Mouse (Mus musculus) heart, embryonic 16.5 days (tissue): ENCODE results near the gene Olfr1123. TPM values are rescaled to one million over a fixed set of nuclear protein-coding genes. Genes with fewer than 3 reads are reported as not detected.

Source experiments
- ATAC-seq: fragments of 200-750 bp; cut with Nextera tagmentation; replicated peaks from 2 replicates; pipeline ENCODE4 v1.8.0; 2017; ENCODE audit warnings: moderate number of reproducible peaks; ENCODE audit not compliant: insufficient read depth, low FRiP score; ENCODE audit errors: extremely low read depth
- H3K27ac ChIP-seq: fragments of 300-500 bp; sonication (generic); 2 replicates; pipeline ENCODE4 v1.5.1; 2014; ENCODE audit warnings: mild to moderate bottlenecking, low read length, control low read depth, moderate library complexity
- H3K27me3 ChIP-seq: fragments of 300-500 bp; sonication (generic); 2 replicates; pipeline ENCODE4 v1.6.1; 2014; ENCODE audit warnings: low read length, mixed read lengths; ENCODE audit not compliant: control insufficient read depth, insufficient read depth
- H3K36me3 ChIP-seq: fragments of 300-500 bp; sonication (generic); 2 replicates; pipeline ENCODE4 v1.6.1; 2014; ENCODE audit not compliant: control insufficient read depth, insufficient read depth
- H3K4me1 ChIP-seq: fragments of 300-500 bp; sonication (generic); 2 replicates; pipeline ENCODE4 v1.6.1; 2014; ENCODE audit warnings: low read length, mixed read lengths; ENCODE audit not compliant: control insufficient read depth, insufficient read depth
- H3K4me2 ChIP-seq: fragments of 300-500 bp; sonication (generic); 2 replicates; pipeline ENCODE4 v1.6.1; 2014; ENCODE audit warnings: low read depth, mild to moderate bottlenecking, control low read depth, low read length
- H3K4me3 ChIP-seq: fragments of 300-500 bp; sonication (generic); 2 replicates; pipeline ENCODE4 v1.5.1; 2014; ENCODE audit warnings: mild to moderate bottlenecking, control low read depth, low read length
- H3K9ac ChIP-seq: fragments of 300-500 bp; sonication (generic); 2 replicates; pipeline ENCODE4 v1.6.1; 2014; ENCODE audit warnings: low read length, control low read depth
- H3K9me3 ChIP-seq: fragments of 300-500 bp; sonication (generic); replicated peaks from 2 replicates; pipeline ENCODE4 v1.6.1; 2016; ENCODE audit warnings: low read length; ENCODE audit not compliant: control insufficient read depth
- WGBS: fragments of 180-500 bp; shearing (Covaris S2); extraction: QIAGEN DNeasy Blood & Tissue Kit; methylation state at CpG from one replicate; pipeline ENCODE4 v1.1.7; 2014; 5-methylcytosine and 5-hydroxymethylcytosine counted together
- polyA plus RNA-seq: library from polyadenylated mRNA; unstranded; fragments of >200 nt; fragmentation: Nextera tagmentation; extraction: Ambion mirVana; gene quantifications from 2 replicates; pipeline ENCODE4 v1.2.1, GENCODE M21; 2015

The Olfr1123 gene
- polyA plus RNA-seq, 1 experiment from 2014 or later: not detected

DNA sequence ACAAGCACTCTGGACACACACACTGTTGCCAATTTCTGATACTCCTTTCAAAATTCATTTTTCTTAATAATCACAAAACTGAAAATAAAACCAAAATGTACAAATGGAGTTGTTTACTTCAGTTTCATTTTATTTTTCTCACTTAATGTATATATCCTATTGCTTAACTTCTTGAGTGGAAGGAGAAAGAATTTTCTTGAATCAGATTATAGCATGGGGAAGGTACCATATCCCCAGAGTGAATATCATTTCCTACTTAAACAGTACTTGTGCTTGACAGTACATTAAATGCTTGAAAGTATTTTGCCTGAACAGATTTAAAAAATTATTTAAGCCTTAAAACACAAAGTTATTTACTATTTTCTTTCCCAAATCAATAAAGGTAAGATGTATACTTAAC lies 37.2 kb downstream of the Olfr1123 start, which contains the start of gene Olfr1126:
TSS of gene Olfr1126 (plus strand) at position 301 of the 400 bp plus-strand sequence.
- Histone ChIP-seq H3K9ac (no peak within 1 kb of the TSS), H3K27me3 (no peaks in the 10 kb centered on the region), H3K36me3 (no peaks in the 10 kb centered on the region), H3K4me2 (no peak within 1 kb of the TSS), H3K4me1 (no peaks in the 10 kb centered on the region), H3K27ac (no peak within 1 kb of the TSS), H3K4me3 (no peak within 1 kb of the TSS), H3K9me3 (no peaks in the 10 kb centered on the region)
- no peak for ATAC-seq

DNA sequence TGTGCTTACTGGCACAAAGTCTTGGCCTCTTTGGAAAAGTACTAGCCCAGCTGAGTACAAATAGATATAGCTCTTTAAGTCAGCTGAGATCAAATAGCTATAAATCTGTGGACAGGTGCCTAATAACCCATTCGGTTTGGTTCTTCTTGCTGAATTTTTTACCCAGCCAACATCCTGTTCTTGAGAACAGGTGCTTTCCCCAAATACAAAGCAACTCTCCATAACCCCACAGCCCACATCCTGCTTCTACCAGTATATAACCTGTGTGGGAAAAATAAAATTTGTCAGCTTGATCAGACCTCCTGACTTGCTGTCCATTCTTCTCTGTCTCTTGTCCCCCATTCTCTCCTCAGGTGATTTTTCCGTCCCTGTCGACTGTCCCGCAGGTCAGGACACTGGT lies 45.3 kb downstream of the Olfr1123 start:
- H3K27me3 ChIP-seq: no peaks in the 10 kb centered on the region
- 87% methylated on average over 4 of the region's 4 CpGs for WGBS
- no peaks in the 10 kb centered on the region for H3K4me1 ChIP-seq
- no peak for ATAC-seq
- no peaks in the 10 kb centered on the region for H3K36me3 ChIP-seq
- H3K4me2 ChIP-seq: no peak overlapping the region
- H3K9me3 ChIP-seq: no peaks in the 10 kb centered on the region
- no peak overlapping the region for H3K4me3 ChIP-seq
- H3K27ac ChIP-seq: no peak overlapping the region
- no peak overlapping the region for H3K9ac ChIP-seq

Other genes starting within 250 kb of the Olfr1123 start
- not detected in 2 replicates for gene Olfr1112, start 228.8 kb upstream of the Olfr1123 start, polyA plus RNA-seq
- gene Olfr1113, start 207.7 kb upstream of the Olfr1123 start, polyA plus RNA-seq: not detected in 2 replicates
- not detected in 2 replicates for gene Olfr1115, start 168.6 kb upstream of the Olfr1123 start, polyA plus RNA-seq
- not detected in 2 replicates for gene Olfr1116, start 149.1 kb upstream of the Olfr1123 start, polyA plus RNA-seq
- gene Olfr1118, start 109.1 kb upstream of the Olfr1123 start, polyA plus RNA-seq: not detected in 2 replicates
- not detected in 2 replicates for gene Olfr1120, start 61.8 kb upstream of the Olfr1123 start, polyA plus RNA-seq
- not detected in 2 replicates for gene Olfr1121, start 46.7 kb upstream of the Olfr1123 start, polyA plus RNA-seq
- not detected in 2 replicates for gene Olfr1122, start 30.8 kb upstream of the Olfr1123 start, polyA plus RNA-seq
- not detected in 2 replicates for gene Olfr1124, start 13.6 kb downstream of the Olfr1123 start, polyA plus RNA-seq
- gene Olfr1126, start 37.3 kb downstream of the Olfr1123 start, polyA plus RNA-seq: not detected in 2 replicates
- gene Pramel7, start 80.5 kb downstream of the Olfr1123 start, polyA plus RNA-seq: not detected in 2 replicates
- gene Pramel6, start 89.9 kb downstream of the Olfr1123 start, polyA plus RNA-seq: not detected in 2 replicates
- not detected in 2 replicates for gene Olfr153, start 115.2 kb downstream of the Olfr1123 start, polyA plus RNA-seq
- gene Olfr1128, start 128.9 kb downstream of the Olfr1123 start, polyA plus RNA-seq: not detected in 2 replicates
- gene Olfr1129, start 157.3 kb downstream of the Olfr1123 start, polyA plus RNA-seq: not detected in 2 replicates
- not detected in 2 replicates for gene Olfr1130, start 189.6 kb downstream of the Olfr1123 start, polyA plus RNA-seq
- gene Olfr1131, start 210.5 kb downstream of the Olfr1123 start, polyA plus RNA-seq: not detected in 2 replicates
- not detected in 2 replicates for gene Olfr1132, start 220.9 kb downstream of the Olfr1123 start, polyA plus RNA-seq
- gene Olfr1133, start 230.7 kb downstream of the Olfr1123 start, polyA plus RNA-seq: not detected in 2 replicates
- not detected in 2 replicates for gene Olfr1134, start 241.8 kb downstream of the Olfr1123 start, polyA plus RNA-seq